Comparison of ENCODE assay signal across 22 mouse cellular contexts in the genomic region with DNA sequence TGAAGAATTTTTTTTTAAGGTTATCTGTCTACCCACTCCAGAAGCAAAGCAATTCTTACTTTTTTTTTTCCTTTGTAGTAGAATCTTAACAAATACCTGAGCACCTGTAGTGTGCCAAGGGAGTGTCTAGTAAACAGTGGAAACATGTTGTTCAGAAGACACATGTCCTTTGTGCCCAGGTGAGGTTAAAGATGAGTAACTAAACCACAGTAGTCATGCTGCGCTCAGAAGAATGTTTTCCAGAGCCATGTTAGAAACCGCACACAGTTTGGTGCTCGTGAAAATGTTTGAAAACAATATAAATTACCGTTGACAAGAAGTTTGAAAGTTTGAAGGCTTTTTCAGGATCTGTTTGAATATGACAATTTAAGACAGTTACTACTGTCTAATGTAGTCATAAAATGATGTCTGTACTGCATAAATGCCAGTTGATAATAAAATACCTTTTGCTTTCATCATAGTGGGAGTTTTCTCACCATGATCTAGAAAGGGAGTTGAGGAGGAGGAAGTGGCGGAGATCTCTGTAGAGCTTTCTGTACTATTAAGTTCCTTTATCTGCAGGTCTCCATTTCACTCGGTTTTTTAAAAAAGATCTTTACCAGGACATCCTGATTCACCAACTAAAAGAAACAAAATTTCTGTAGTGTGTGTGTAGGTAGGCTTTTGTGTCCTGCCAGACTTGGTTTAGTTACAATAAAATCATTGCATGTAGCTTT.
DNase-seq lines count a peak whose midpoint lies in the region; ATAC-seq and TF ChIP-seq lines count a peak whose summit lies in the region.
"Had no signal": no experiment of that assay in that cellular context is flagged by ENCODE, and none has a peak within 500 bp of the region (broad histone marks: within the 10 kb centered on the region; RNA-seq: fewer than 3 reads in every experiment).

No protein-coding gene starts in this region.

- dilution Hi-C loops in CH12.LX (cut with MboI; ENCODE audit: extremely low pct_ligation_motif_present, extremely low pct_unique_long_range_greater_than_20kb, low sequenced_read_pairs) = no loop called here

- no peak overlapping the region for H3K27ac ChIP-seq in CH12.LX (ENCODE audit: insufficient read depth, low read depth)
- H3K27ac ChIP-seq: embryonic facial prominence, embryonic 15.5 days; forebrain, embryonic 10.5 days; hindbrain, embryonic 15.5 days; kidney, postnatal 0 days; limb, embryonic 13.5 days; liver, embryonic 14.5 days; midbrain, embryonic 15.5 days had no signal

- intact Hi-C loops in heart, postnatal 36 days (cut with DNase I) = no loop called here
- intact Hi-C loops in gastrocnemius, postnatal 36 days (cut with DNase I) = no loop called here

- in situ Hi-C loops in CH12.LX (cut with MboI; ENCODE audit: low pct_ligation_motif_present, low pct_unique_long_range_greater_than_20kb, low sequenced_read_pairs) = no loop called here

- DNase-seq in heart, adult 11 months = peak; percentile 41
- DNase-seq in heart, postnatal 36 days = no peak
- no peak for DNase-seq in CH12.LX (ENCODE audit: extremely low read depth)
- peak; percentile 53 for DNase-seq in thymus, postnatal 14 days
- DNase-seq in cerebellum, adult 11-12 months = no peak
- DNase-seq in gastrocnemius, postnatal 36 days = no peak
- no peak for DNase-seq in layer of hippocampus, postnatal 14 days (ENCODE audit: low spot score in 2 of 2)
- DNase-seq: adrenal gland, postnatal 14 days; cerebellum, postnatal 25 days; forebrain, postnatal 0 days; heart, postnatal 4 days; kidney, adult 11 months; right cerebral cortex, postnatal 4 days had no signal

- TF ChIP-seq EP300 in CH12.LX (IDR thresholded peaks at IDR 0.05; ENCODE audit: low read length) = no peak; the same call in 1 of the 2 replicates

- H3K79me2 ChIP-seq in CH12.LX (replicated peaks; ENCODE audit: control insufficient read depth, extremely low read depth, insufficient read depth, poor library complexity, severe bottlenecking) = 0 out of 2 replicates have a peak, but pooled peaks cover 3% of the 10 kb centered on the region

- H3K9me3 ChIP-seq in CH12.LX (replicated peaks; ENCODE audit: low read length) = no peaks in the 10 kb centered on the region
- H3K9me3 ChIP-seq: embryonic facial prominence, embryonic 15.5 days; forebrain, embryonic 10.5 days; heart, embryonic 12.5 days; hindbrain, embryonic 15.5 days; limb, embryonic 13.5 days; midbrain, embryonic 15.5 days had no signal

- no peak overlapping the region for H3K4me2 ChIP-seq in CH12.LX (ENCODE audit: insufficient read depth, low read depth, poor library complexity, severe bottlenecking)
- H3K4me2 ChIP-seq: embryonic facial prominence, embryonic 15.5 days; heart, embryonic 12.5 days; hindbrain, embryonic 15.5 days; limb, embryonic 13.5 days; midbrain, embryonic 15.5 days had no signal

- no peak for TF ChIP-seq POLR2A in CH12.LX (IDR thresholded peaks at IDR 0.05; ENCODE audit: low read depth, low read length)

- TF ChIP-seq CTCF in CH12.LX (conservative IDR thresholded peaks at IDR 0.05 in 1 of 2, IDR thresholded peaks at IDR 0.05 in 1 of 2; ENCODE audit: low read depth in 2 of 2, low read length in 2 of 2) = no peak

- peaks cover 0 to 50% of the 10 kb centered on the region in 2 experiments; a peak in 2 of 4 replicates for H3K4me1 ChIP-seq in CH12.LX (ENCODE audit: control insufficient read depth in 1 of 2, insufficient read depth in 2 of 2)
- H3K4me1 ChIP-seq: embryonic facial prominence, embryonic 15.5 days; forebrain, embryonic 10.5 days; hindbrain, embryonic 15.5 days; midbrain, embryonic 15.5 days had no signal

- no peak for TF ChIP-seq RAD21 in CH12.LX (IDR thresholded peaks at IDR 0.05; ENCODE audit: low read depth, low read length)

- H3K4me3 ChIP-seq in CH12.LX (replicated peaks in 1 of 3; ENCODE audit: low read depth in 2 of 3, low read length in 2 of 3, poor library complexity in 1 of 3) = no peak overlapping the region
- H3K4me3 ChIP-seq: embryonic facial prominence, embryonic 15.5 days; forebrain, embryonic 10.5 days; heart, embryonic 12.5 days; hindbrain, embryonic 15.5 days; limb, embryonic 13.5 days; midbrain, embryonic 15.5 days had no signal

- H3K9ac ChIP-seq in CH12.LX (ENCODE audit: insufficient read depth, low read depth) = no peak overlapping the region
- H3K9ac ChIP-seq: embryonic facial prominence, embryonic 15.5 days; forebrain, postnatal 0 days; heart, embryonic 12.5 days; hindbrain, embryonic 15.5 days; limb, embryonic 13.5 days; liver, embryonic 14.5 days; midbrain, embryonic 15.5 days had no signal

- peaks cover 5 to 30% of the 10 kb centered on the region in 2 experiments for H3K36me3 ChIP-seq in CH12.LX (replicated peaks in 1 of 2; ENCODE audit: control insufficient read depth in 1 of 2, insufficient read depth in 1 of 2, low read length in 1 of 2)
- H3K36me3 ChIP-seq: embryonic facial prominence, embryonic 15.5 days; hindbrain, embryonic 15.5 days; midbrain, embryonic 15.5 days had no signal

- ATAC-seq in inflammation-experienced regulatory T-cells, adult 6 months = peak; percentile 73
- ATAC-seq: forebrain, postnatal 0 days; midbrain, embryonic 15.5 days had no signal

- no peaks in the 10 kb centered on the region for H3K27me3 ChIP-seq in CH12.LX (replicated peaks)
- H3K27me3 ChIP-seq: embryonic facial prominence, embryonic 15.5 days; heart, embryonic 12.5 days; hindbrain, embryonic 15.5 days; limb, embryonic 13.5 days; midbrain, embryonic 15.5 days had no signal

TF ChIP-seq in CH12.LX, 34 proteins besides CTCF, POLR2A, EP300 and RAD21:
- no peak for TF ChIP-seq TBP (conservative IDR thresholded peaks at IDR 0.05; ENCODE audit: low read depth, low read length)
- TF ChIP-seq IRF4 (IDR thresholded peaks at IDR 0.05; ENCODE audit: low read depth, low read length) = no peak
- peak; percentile 47; the same call in 1 of the 2 replicates for TF ChIP-seq BHLHE40 (IDR thresholded peaks at IDR 0.05; ENCODE audit: low read depth, low read length)
- peak; percentile 25; the same call in 1 of the 2 replicates for TF ChIP-seq ZNF384 (IDR thresholded peaks at IDR 0.05; ENCODE audit: low read depth, low read length)
- TF ChIP-seq SIN3A (IDR thresholded peaks at IDR 0.05; ENCODE audit: low read length) = no peak
- no peak for TF ChIP-seq ZMIZ1 (IDR thresholded peaks at IDR 0.05; ENCODE audit: low read depth, low read length)
TF ChIP-seq in CH12.LX: peak in this region for 2.

Comparison
In these comparisons a context has a peak if more than half of its experiments do, and no peak if none do; other contexts are left out.
1. DNase-seq: peak in heart, adult 11 months (single experiment) and thymus, postnatal 14 days (single experiment); none in heart, postnatal 36 days (0 of 2), CH12.LX (single experiment), cerebellum, adult 11-12 months (single experiment), gastrocnemius, postnatal 36 days (0 of 2) and layer of hippocampus, postnatal 14 days (0 of 2).